Mouse (Mus musculus) heart, embryonic 14.5 days (tissue): ENCODE measurements around the gene Map2k6. TPM values are rescaled to one million over a fixed set of nuclear protein-coding genes. Genes with fewer than 3 reads are reported as not detected.

Experiments used
- ATAC-seq: fragments of 200-750 bp; cut with Nextera tagmentation; 2 replicates; pipeline ENCODE4 v1.8.0; 2017; ENCODE audit warnings: low read depth, moderate TSS enrichment; ENCODE audit not compliant: insufficient number of reproducible peaks, insufficient read depth, low FRiP score
- H3K27ac ChIP-seq, 2 experiments: fragments of 200-500 bp in 1 of 2; fragments of 300-500 bp in 1 of 2; sonication (generic) in 1 of 2; replicated peaks in 1 of 2; 2 replicates each; pipeline ENCODE4 v1.5.1; 2012 to 2014; ENCODE audit warnings: low read depth in 2 of 2, low read length in 2 of 2, control low read depth in 1 of 2, mild to moderate bottlenecking in 1 of 2, mixed read lengths in 1 of 2; ENCODE audit not compliant: control insufficient read depth in 1 of 2, insufficient read depth in 1 of 2
- H3K27me3 ChIP-seq: fragments of 300-500 bp; sonication (generic); 2 replicates; pipeline ENCODE4 v1.6.1; 2014; ENCODE audit warnings: mild to moderate bottlenecking, low read length, control low read depth; ENCODE audit not compliant: control insufficient read depth, insufficient read depth
- H3K36me3 ChIP-seq: fragments of 300-500 bp; sonication (generic); 2 replicates; pipeline ENCODE4 v1.6.1; 2014; ENCODE audit warnings: mild to moderate bottlenecking, control low read depth, low read length, mixed read lengths; ENCODE audit not compliant: control insufficient read depth, insufficient read depth
- H3K4me1 ChIP-seq, 2 experiments: fragments of 200-500 bp in 1 of 2; fragments of 300-500 bp in 1 of 2; sonication (generic) in 1 of 2; 2 replicates each; pipeline ENCODE4 v1.6.1; 2012 to 2014; ENCODE audit warnings: low read length in 2 of 2, control low read depth in 1 of 2, mixed read lengths in 1 of 2; ENCODE audit not compliant: control insufficient read depth in 2 of 2, insufficient read depth in 2 of 2
- H3K4me2 ChIP-seq: fragments of 300-500 bp; sonication (generic); 2 replicates; pipeline ENCODE4 v1.6.1; 2014; ENCODE audit warnings: mild to moderate bottlenecking, low read length
- H3K4me3 ChIP-seq, 2 experiments: fragments of 200-500 bp in 1 of 2; fragments of 300-500 bp in 1 of 2; sonication (generic) in 1 of 2; 2 replicates each; pipeline ENCODE4 v1.5.1; 2012 to 2014; ENCODE audit warnings: low read length in 2 of 2, mild to moderate bottlenecking in 2 of 2, control low read depth in 1 of 2, low read depth in 1 of 2, moderate library complexity in 1 of 2; ENCODE audit not compliant: control insufficient read depth in 1 of 2, insufficient read depth in 1 of 2
- H3K9ac ChIP-seq: fragments of 300-500 bp; sonication (generic); 2 replicates; pipeline ENCODE4 v1.6.1; 2014; ENCODE audit warnings: mild to moderate bottlenecking, low read length
- H3K9me3 ChIP-seq: fragments of 300-500 bp; sonication (generic); 2 replicates; pipeline ENCODE4 v1.6.1; 2016; ENCODE audit warnings: low read length, control low read depth; ENCODE audit not compliant: control insufficient read depth
- WGBS: fragments of 180-500 bp; shearing (Covaris S2); extraction: QIAGEN DNeasy Blood & Tissue Kit; methylation state at CpG from one replicate; pipeline ENCODE4 v1.1.7; 2014; 5-methylcytosine and 5-hydroxymethylcytosine counted together
- polyA plus RNA-seq: library from polyadenylated mRNA; unstranded; fragments of >200 nt; fragmentation: Nextera tagmentation; extraction: Ambion mirVana; gene quantifications from 2 replicates; pipeline ENCODE4 v1.2.1, GENCODE M21; 2014

The Map2k6 gene
- polyA plus RNA-seq, 1 experiment from 2014 or later: 18.8 TPM

DNA sequence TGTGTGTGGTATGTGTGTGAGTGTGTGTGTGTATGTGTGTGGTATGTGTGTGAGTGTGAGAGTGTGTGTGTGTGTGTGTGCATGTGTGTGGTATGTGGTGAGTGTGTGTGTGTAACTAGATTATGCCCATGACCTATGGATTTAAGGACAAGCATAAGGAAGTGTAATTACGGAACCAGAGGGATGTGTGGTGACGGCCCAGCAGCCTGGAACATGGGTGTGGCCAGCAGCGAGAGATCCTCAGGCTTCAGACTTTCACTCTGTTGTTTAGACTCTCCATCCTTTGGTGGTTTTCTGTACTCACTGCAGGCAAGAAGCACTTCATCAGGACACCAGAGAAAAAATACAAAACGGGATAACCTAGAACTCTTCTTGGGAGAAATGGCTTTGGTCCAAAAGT lies 143.0 kb downstream of the Map2k6 start:
- 80% methylated on average over 4 of the region's 4 CpGs for WGBS
- ATAC-seq: no peak

DNA sequence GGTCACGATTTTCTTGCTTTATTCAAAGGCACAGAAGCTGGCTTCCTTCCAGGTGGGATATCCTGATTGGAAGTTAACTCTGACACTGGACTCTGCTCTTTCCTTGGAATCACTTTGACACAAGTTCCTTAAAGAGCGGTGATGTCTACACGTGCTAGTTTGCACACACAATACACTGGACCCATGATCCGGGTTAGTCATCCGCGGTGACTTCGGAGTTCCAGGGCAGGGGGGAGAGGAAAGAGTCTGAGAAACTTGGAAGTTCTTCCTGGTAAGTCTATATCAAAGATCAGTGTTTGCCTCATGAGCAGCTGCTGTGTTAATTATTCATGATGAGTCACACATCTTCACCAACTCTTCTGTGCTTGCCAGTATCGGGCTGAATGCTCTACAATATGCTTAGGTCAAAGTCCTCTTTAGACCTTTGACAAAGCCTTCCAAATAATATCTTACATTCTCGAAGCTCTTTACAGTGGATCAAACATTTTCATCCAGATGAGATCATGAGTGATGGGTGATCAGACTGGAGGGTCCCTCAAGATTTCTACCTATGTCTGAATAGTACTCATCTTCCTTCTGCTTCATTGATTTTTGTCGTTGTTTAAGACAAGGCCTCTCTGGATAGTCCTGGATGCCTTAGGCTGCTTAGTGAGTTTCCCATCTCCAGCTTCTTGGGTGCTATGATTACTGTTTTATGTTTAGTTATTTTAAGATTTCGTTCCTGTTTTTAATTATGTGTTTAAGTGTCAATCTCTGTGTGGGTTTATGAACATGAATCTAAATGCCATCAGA lies 145.7 kb downstream of the Map2k6 start:
- 74% methylated on average over 11 of the region's 11 CpGs for WGBS
- H3K4me2 ChIP-seq: no peak overlapping the region
- no peak overlapping the region for H3K27ac ChIP-seq

More for the DNA sequence above, 143.0 kb downstream of the Map2k6 start:
- Histone ChIP-seq H3K36me3 (no peaks in the 10 kb centered on the region), H3K9ac (no peak overlapping the region), H3K4me3 (no peak overlapping the region), H3K9me3 (peaks cover 8% of the 10 kb centered on the region), H3K27me3 (no peaks in the 10 kb centered on the region), H3K4me2 (no peak overlapping the region), H3K27ac (no peak overlapping the region), H3K4me1 (no peaks in the 10 kb centered on the region)

DNA sequence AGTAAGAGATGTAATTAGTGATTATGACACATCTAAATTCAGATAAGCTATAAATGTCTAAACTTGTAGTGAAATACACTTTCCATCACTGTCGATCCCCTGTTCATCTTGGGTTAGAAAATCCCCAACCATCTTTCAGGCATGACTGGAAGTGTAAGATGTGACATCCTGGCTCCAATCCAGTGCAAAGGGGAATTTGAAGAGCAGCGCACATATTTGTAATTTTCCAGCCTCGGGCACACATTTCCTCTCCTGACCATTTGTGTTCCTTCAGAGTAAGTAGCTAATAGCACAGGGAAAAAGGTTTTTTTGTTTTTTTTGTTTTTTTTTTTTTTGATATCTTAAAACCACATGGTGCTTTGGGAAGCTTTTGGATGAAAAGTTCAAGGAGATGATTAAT lies 146.5 kb downstream of the Map2k6 start:
- H3K36me3 ChIP-seq: no peaks in the 10 kb centered on the region
- no peaks in the 10 kb centered on the region for H3K27me3 ChIP-seq
- peaks cover 6% of the 10 kb centered on the region for H3K9me3 ChIP-seq
- H3K9ac ChIP-seq: no peak overlapping the region
- ATAC-seq: no peak
- H3K27ac ChIP-seq: no peak overlapping the region
- no peak overlapping the region for H3K4me2 ChIP-seq
- H3K4me3 ChIP-seq: no peak overlapping the region
- 55% methylated on average over 3 of the region's 3 CpGs for WGBS
- no peaks in the 10 kb centered on the region for H3K4me1 ChIP-seq

More for the DNA sequence above, 145.7 kb downstream of the Map2k6 start:
- Histone ChIP-seq H3K36me3 (no peaks in the 10 kb centered on the region), H3K27me3 (no peaks in the 10 kb centered on the region), H3K9ac (no peak overlapping the region), H3K9me3 (peaks cover 8% of the 10 kb centered on the region), H3K4me1 (no peaks in the 10 kb centered on the region), H3K4me3 (no peak overlapping the region)
- ATAC-seq: no peak

DNA sequence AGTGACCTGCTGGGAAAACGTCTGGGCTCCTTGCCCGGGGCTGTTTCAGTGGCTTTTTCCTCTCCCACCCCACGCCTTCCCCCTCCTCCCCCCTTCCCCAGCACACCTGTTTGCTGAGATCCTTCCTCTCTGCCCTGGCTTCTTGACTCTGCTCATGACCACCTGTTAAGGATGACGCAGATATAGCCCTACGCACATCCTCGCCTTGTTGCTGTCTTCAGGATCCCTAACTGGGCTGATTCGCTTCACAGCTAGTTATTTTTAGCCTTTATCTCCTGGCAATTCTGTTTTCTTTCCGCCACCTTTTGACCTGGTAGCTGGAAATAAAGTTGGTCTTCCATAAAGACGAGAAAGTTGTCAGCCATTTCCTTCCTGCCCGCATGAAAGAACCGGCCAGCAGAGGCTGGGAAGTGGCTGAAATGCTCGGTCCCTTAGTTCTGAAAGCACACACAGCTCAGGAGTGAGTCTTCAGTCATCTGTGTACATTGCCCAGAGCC lies 152.6 kb downstream of the Map2k6 start:
- H3K4me2 ChIP-seq: peak overlapping the region; percentile 45
- peaks cover 6 to 11% of the 10 kb centered on the region in 2 experiments for H3K4me1 ChIP-seq
- no peaks in the 10 kb centered on the region for H3K36me3 ChIP-seq
- 0 out of 4 replicates have a peak overlapping the region, but pooled peaks of 1 of the 2 experiments have one; percentile 19 for H3K27ac ChIP-seq
- no peak overlapping the region for H3K9ac ChIP-seq
- no peak overlapping the region; a peak in 1 of 4 replicates for H3K4me3 ChIP-seq
- H3K9me3 ChIP-seq: no peaks in the 10 kb centered on the region
- no peaks in the 10 kb centered on the region for H3K27me3 ChIP-seq
- no peak for ATAC-seq
- WGBS: 25% methylated on average over 12 of the region's 12 CpGs

DNA sequence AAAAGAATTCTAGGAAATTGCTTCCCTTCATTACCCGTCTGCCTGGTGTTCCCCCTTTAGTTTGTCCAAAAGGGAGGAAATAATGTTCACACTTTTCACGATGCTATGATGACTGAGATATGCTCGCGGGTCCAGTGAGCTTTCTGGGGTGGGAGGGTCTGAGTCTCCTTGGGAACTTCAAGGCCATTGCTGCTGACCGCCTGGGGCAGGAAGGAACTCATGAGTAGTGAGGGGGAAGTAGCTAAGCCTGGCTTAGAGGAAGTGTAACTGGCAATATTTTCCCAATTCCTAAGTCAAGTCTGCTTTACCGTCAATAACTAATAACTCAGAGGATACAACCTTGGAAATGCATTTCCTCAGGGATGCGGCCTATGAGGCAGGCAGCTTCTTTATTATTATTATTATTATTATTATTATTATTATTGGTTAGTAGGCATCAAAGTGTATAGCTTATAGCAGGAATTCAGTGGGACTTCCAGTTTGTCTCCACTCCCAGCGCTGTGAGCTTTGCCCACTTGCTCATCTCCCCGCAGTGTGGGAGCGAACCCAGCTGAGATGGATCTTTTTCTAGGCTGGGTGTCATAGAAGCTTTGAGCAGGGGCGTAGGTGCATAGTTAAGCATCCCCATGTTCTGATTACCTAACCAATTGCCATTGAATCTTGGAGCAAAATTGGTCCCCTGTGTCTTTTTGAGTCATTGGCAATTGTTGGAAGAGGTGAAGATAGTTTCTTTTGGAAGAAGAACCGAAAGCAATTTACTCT lies 163.6 kb downstream of the Map2k6 start:
- H3K27ac ChIP-seq: 0 out of 4 replicates have a peak overlapping the region, but pooled peaks of 1 of the 2 experiments have one; percentile 30
- no peak overlapping the region for H3K4me2 ChIP-seq
- no peaks in the 10 kb centered on the region for H3K27me3 ChIP-seq
- no peaks in the 10 kb centered on the region for H3K9me3 ChIP-seq
- no peak for ATAC-seq
- peaks cover 2 to 3% of the 10 kb centered on the region in 2 experiments; a peak in 1 of 4 replicates for H3K4me1 ChIP-seq
- no peaks in the 10 kb centered on the region for H3K36me3 ChIP-seq
- no peak overlapping the region for H3K4me3 ChIP-seq
- WGBS: 77% methylated on average over 12 of the region's 12 CpGs
- H3K9ac ChIP-seq: no peak overlapping the region

DNA sequence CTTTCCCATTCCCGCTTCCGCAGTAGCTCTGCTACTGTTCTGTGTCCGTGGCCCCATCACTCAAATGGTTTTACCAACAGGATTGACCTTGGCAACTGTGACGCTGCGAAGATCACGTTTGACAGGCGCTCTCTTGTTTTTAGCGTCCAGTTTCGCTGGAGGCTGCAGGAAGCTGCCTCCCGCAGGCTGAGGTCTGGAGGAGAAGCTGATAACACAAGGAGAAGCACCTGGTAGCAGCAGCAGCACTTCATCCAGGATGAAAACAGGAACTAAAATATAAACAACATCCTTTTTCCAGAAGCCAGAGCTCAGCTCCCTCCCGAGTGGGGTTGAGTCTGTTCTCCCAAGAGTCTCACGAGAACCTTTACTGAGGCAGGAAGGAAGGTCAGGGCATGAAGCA lies 164.3 kb downstream of the Map2k6 start:
- Histone ChIP-seq H3K4me1 (peaks cover 2 to 3% of the 10 kb centered on the region in 2 experiments; a peak in 1 of 4 replicates), H3K36me3 (no peaks in the 10 kb centered on the region), H3K27ac (peak overlapping the region in 1 of 2 experiments; percentile 30; a peak in 1 of 4 replicates), H3K9ac (no peak overlapping the region), H3K27me3 (no peaks in the 10 kb centered on the region), H3K4me3 (no peak overlapping the region), H3K9me3 (no peaks in the 10 kb centered on the region), H3K4me2 (peak overlapping the region; percentile 47)
- ATAC-seq: no peak
- 21% methylated on average over 12 of the region's 12 CpGs for WGBS

DNA sequence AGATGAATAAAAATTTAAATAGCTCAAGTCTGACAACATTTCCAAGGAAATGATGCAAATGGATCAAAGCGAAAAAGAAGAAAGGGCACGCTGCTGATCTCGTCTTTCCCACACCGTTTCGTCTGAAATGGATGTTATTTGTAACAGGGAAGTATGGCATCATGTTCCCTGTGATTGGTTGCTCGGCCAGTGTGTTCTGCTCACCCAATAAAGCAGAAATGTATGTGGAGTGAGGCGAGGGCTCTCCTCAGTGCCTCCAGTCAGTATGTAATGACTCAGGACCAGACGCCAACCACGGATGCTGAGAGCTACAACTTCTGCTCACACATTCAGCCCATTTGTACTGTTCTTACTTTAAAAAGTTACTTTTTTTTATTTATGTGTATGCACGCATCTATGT lies 164.9 kb downstream of the Map2k6 start:
- H3K27ac ChIP-seq: no peak overlapping the region
- no peaks in the 10 kb centered on the region for H3K27me3 ChIP-seq
- H3K36me3 ChIP-seq: no peaks in the 10 kb centered on the region
- no peak overlapping the region; the same call in 1 of the 2 replicates for H3K4me2 ChIP-seq
- H3K9ac ChIP-seq: no peak overlapping the region
- H3K4me1 ChIP-seq: peaks cover 2 to 3% of the 10 kb centered on the region in 2 experiments; a peak in 1 of 4 replicates
- no peak overlapping the region for H3K4me3 ChIP-seq
- H3K9me3 ChIP-seq: no peaks in the 10 kb centered on the region
- WGBS: 82% methylated on average over 10 of the region's 10 CpGs
- no peak for ATAC-seq
